Mouse (Mus musculus) megakaryocyte, embryonic 14.5 days (primary cell): Measurements from ENCODE around the gene Tmem26.

Experiments used
- FLI1 ChIP-seq: IDR thresholded peaks from 2 replicates; pipeline ENCODE4 v1.6.1; 2012; ENCODE audit warnings: low read length, inconsistent platforms, mixed read lengths
- GATA1 ChIP-seq: IDR thresholded peaks from 3 replicates; pipeline ENCODE4 v1.6.1; 2012; ENCODE audit warnings: mixed read lengths, low read length, inconsistent platforms, borderline replicate concordance

DNA sequence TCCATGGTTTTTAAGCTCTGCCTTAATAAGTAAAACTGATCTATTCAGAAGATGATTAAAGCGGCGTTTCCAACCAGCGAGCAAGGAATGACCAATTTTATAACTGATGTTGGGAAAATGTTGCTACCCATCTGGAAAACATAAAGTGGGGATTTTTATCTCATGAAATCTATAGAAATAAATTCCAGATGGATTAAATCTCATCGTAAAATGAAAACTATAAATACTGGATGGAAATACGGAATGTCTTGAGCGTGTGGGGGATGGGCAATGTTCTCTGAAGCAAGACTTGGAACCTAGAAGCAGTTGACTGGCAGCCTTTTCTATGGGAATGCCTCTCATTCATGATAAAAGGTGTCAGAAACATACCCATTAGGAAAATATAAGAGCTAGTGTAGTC lies 59.3 kb downstream of the Tmem26 start:
- no peak for TF ChIP-seq GATA1
- TF ChIP-seq FLI1, result no peak
